Mouse (Mus musculus) stomach, embryonic 16.5 days (tissue): ENCODE results near the gene Igsf9. TPM values are rescaled to one million over a fixed set of nuclear protein-coding genes. Genes with fewer than 3 reads are reported as not detected.

ENCODE experiments used
- ATAC-seq: fragments of 200-750 bp; cut with Nextera tagmentation; 2 replicates; pipeline ENCODE4 v1.8.0; 2017; ENCODE audit warnings: moderate number of reproducible peaks, moderate TSS enrichment; ENCODE audit not compliant: insufficient read depth, low FRiP score
- H3K27ac ChIP-seq: fragments of 300-500 bp; sonication (generic); 2 replicates; pipeline ENCODE4 v1.5.1; 2014; ENCODE audit warnings: low read length
- H3K27me3 ChIP-seq: fragments of 300-500 bp; sonication (generic); 2 replicates; pipeline ENCODE4 v1.6.1; 2014; ENCODE audit warnings: low read length, control low read depth, mixed read lengths; ENCODE audit not compliant: control insufficient read depth, insufficient read depth
- H3K36me3 ChIP-seq: fragments of 300-500 bp; sonication (generic); 2 replicates; pipeline ENCODE4 v1.6.1; 2014; ENCODE audit warnings: low read length; ENCODE audit not compliant: control insufficient read depth, insufficient read depth
- H3K4me1 ChIP-seq: fragments of 300-500 bp; sonication (generic); 2 replicates; pipeline ENCODE4 v1.6.1; 2014; ENCODE audit warnings: low read length, control low read depth, mixed read lengths; ENCODE audit not compliant: control insufficient read depth, insufficient read depth
- H3K4me2 ChIP-seq: fragments of 300-500 bp; sonication (generic); 2 replicates; pipeline ENCODE4 v1.6.1; 2014; ENCODE audit warnings: low read depth, low read length, mixed read lengths
- H3K4me3 ChIP-seq: fragments of 300-500 bp; sonication (generic); replicated peaks from 2 replicates; pipeline ENCODE4 v1.5.1; 2014; ENCODE audit warnings: mild to moderate bottlenecking, low read length
- H3K9ac ChIP-seq: fragments of 300-500 bp; sonication (generic); 2 replicates; pipeline ENCODE4 v1.6.1; 2014; ENCODE audit warnings: low read length
- H3K9me3 ChIP-seq: fragments of 300-500 bp; sonication (generic); replicated peaks from 2 replicates; pipeline ENCODE4 v1.6.1; 2016; ENCODE audit warnings: low read length, control low read depth; ENCODE audit not compliant: control insufficient read depth
- WGBS: fragments of 180-500 bp; shearing (Covaris S2); extraction: QIAGEN DNeasy Blood & Tissue Kit; methylation state at CpG from one replicate; pipeline ENCODE4 v1.1.7; 2014; 5-methylcytosine and 5-hydroxymethylcytosine counted together
- polyA plus RNA-seq: library from polyadenylated mRNA; unstranded; fragments of >200 nt; fragmentation: Nextera tagmentation; extraction: Ambion mirVana; gene quantifications from 2 replicates; pipeline ENCODE4 v1.2.1, GENCODE M21; 2015

Gene Igsf9
- polyA plus RNA-seq, 1 experiment from 2014 or later, result 51.6 TPM

DNA sequence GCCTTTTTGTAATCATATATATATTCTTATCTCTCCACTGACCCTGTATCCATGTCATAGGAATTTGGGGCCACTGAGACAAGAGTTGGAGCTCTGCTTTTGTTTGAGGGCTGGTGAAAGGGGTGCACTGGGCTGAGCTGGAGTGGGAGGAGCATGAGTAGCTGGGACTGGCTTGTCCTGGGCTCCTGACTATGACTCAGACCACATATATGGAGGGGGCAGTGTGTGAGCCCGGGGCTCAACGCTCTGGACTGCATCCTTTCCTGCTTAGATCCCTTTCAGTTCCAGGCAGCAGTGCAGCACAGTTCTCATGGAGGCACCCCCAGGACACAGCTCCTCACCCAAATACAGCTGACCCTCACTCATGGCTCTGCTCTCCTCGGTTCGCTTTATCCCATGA lies 64.5 kb downstream of the Igsf9 start:
- Histone ChIP-seq H3K4me2 (no peak overlapping the region), H3K9me3 (no peaks in the 10 kb centered on the region), H3K9ac (no peak overlapping the region), H3K27me3 (no peaks in the 10 kb centered on the region), H3K4me3 (no peak overlapping the region), H3K36me3 (no peaks in the 10 kb centered on the region), H3K27ac (no peak overlapping the region), H3K4me1 (peaks cover 10% of the 10 kb centered on the region)
- 81% methylated on average over 4 of the region's 4 CpGs for WGBS
- ATAC-seq, result no peak

Other genes with a start within 250 kb of the Igsf9 start
- 0.04 TPM in 1 of 2 replicates, not detected in the other for gene Atp1a4, start 223.4 kb upstream of the Igsf9 start, polyA plus RNA-seq
- gene Igsf8, start 220.1 kb upstream of the Igsf9 start, polyA plus RNA-seq, result 27.8 and 35.0 TPM in 2 replicates
- gene Atp1a2, start 183.7 kb upstream of the Igsf9 start, polyA plus RNA-seq, result 5.7 and 7.5 TPM in 2 replicates
- gene Kcnj9, start 152.5 kb upstream of the Igsf9 start, polyA plus RNA-seq, result 0.07 TPM in 1 of 2 replicates, not detected in the other
- 0.07 and 0.19 TPM in 2 replicates for gene Kcnj10, start 140.6 kb upstream of the Igsf9 start, polyA plus RNA-seq
- 6.1 and 6.4 TPM in 2 replicates for gene Pigm, start 105.2 kb upstream of the Igsf9 start, polyA plus RNA-seq
- 0.59 and 0.91 TPM in 2 replicates for gene Slamf9, start 6.4 kb upstream of the Igsf9 start, polyA plus RNA-seq
- gene Tagln2, start 18.3 kb downstream of the Igsf9 start, polyA plus RNA-seq, result 377 and 446 TPM in 2 replicates
- 2.6 and 3.1 TPM in 2 replicates for gene Cfap45, start 39.0 kb downstream of the Igsf9 start, polyA plus RNA-seq
- gene Vsig8, start 74.2 kb downstream of the Igsf9 start, polyA plus RNA-seq, result 1.6 and 2.5 TPM in 2 replicates
- gene Slamf8, start 108.8 kb downstream of the Igsf9 start, polyA plus RNA-seq, result 0.39 and 0.45 TPM in 2 replicates
- not detected in 2 replicates for gene Fcrl6, start 120.8 kb downstream of the Igsf9 start, polyA plus RNA-seq
- 12.7 and 13.7 TPM in 2 replicates for gene Dusp23, start 151.2 kb downstream of the Igsf9 start, polyA plus RNA-seq
- 3.4 and 4.0 TPM in 2 replicates for gene Crp, start 216.3 kb downstream of the Igsf9 start, polyA plus RNA-seq